Mouse (Mus musculus): ENCODE results near the gene Lyl1. TPM values are rescaled to one million over a fixed set of nuclear protein-coding genes. Genes with fewer than 3 reads are reported as not detected.
"Not testable (repeated sequence)": the region's sequence is repeated elsewhere in the genome, so short reads cannot be mapped to it uniquely, and the experiment has no call there.

The Lyl1 gene
- total RNA-seq, 1 experiment from 2014 or later = 59.7 TPM

- no peak for ATAC-seq (ENCODE audit: extremely low read depth, insufficient number of reproducible peaks, low FRiP score, poor library complexity, severe bottlenecking)
These were observed 35.8 kb upstream of the Lyl1 start for GRCm38 (mm10) chr8:84665385-84665893.

DNA sequence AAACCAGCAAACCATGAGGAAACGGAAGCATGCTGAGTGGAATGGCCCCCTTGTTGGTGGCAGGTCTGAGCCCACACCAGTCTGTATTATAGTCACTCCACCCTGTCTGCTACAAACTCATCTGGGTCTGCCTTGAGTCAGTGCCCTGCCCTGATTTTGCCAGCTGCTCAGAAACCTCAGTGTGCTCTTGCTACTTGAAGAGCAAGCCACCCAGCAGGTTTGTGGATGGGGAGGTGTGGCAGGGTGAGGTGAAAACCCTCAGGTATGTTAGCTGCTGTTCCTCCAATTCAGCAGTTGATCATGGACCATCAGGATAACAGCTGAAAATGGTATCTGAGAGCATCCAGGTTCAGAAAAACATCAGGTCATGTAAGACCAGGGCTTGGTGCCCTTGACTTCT, 33.2 kb upstream of the Lyl1 start:
- no peak for ATAC-seq (ENCODE audit: extremely low read depth, insufficient number of reproducible peaks, low FRiP score, poor library complexity, severe bottlenecking)

DNA sequence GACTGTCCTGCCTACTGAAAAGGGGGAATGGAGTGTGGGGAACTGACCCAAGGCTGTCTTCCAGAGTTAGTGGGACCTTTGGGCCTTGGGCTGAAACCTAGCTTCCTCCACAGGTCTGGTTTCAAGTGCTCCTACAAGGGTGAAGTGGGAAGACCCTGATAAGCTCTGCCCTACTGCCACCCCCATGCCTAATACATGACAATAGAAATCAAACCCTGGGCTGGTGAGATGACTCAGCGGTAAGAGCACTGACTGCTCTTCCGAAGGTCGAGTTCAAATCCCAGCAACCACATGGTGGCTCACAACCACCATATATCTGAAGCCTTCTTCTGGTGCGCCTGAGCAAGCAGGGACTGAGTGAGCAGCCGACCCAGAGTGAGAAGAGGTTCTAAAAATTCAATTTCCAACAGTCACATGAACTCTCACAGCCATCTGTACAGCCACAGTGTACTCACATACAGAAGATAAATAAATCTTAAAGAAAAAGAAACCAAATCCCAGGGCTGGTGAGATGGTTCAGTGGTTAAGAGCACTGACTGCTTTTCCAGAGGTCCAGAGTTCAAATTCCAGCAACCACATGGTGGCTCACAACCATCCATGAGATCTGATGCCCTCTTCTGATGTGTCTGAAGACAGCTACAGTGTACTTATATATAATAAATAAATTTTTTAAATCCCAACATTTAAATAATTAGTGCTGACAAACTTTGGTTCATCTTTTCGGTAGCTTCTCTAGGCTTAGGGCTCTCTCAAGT, 32.3 kb upstream of the Lyl1 start:
- no peak for ATAC-seq (ENCODE audit: extremely low read depth, insufficient number of reproducible peaks, low FRiP score, poor library complexity, severe bottlenecking)

DNA sequence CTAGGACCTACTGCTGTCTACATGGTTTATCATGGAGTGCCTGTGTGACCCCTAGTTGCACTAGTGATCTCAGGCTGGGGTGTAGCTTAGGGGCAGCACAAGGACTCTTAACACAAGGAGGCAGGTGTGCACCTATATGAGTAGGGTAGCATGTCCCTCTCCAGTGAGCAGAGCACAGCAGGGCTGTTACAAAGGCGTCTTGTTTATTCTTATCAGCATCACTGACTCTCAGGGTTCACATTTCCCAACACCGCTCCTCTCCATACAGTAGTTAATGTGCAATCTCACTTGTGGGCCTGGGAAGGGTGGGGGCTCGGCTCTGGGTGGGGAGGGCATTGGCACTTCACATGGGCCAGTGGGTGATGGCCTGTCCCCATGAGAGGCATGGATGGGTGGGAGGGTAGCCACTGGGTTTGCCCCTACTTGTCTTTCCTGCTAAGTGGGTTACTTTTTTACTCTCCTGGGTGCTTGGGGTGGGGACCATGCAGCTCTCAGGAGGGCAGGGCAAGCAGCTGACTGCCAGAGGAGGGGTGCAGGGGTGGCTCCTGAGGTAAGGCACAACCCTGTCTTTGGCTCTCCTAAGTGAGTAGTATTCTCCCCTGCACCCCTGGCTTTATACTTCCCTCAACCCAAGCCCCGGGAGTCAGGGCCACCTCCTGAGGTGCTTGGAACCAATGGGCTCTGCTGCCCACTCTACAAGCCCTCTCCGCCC, 30.8 kb upstream of the Lyl1 start:
- not testable (repeated sequence) for ATAC-seq (ENCODE audit: extremely low read depth, insufficient number of reproducible peaks, low FRiP score, poor library complexity, severe bottlenecking)

DNA sequence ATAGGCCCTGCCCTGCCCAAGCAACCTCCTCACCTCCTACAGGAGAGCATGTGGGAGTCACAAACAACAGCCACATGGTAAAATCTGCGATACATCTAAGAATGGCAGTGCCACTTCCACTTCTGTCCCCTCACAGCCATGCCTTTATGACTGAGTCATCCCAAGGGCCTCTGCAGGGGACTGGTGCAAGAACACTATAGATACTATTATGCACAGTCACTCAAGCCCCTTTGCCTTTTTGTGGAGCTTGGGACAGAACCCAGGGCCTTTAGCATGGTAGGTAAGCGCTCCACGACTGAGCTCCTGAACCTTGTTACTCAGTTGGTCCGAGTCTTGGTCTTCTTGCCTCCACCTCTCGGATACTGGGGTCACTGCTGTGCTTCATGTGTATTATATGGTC, 24.0 kb upstream of the Lyl1 start:
- ATAC-seq (ENCODE audit: extremely low read depth, insufficient number of reproducible peaks, low FRiP score, poor library complexity, severe bottlenecking) = no peak

- no peak for ATAC-seq (ENCODE audit: extremely low read depth, insufficient number of reproducible peaks, low FRiP score, poor library complexity, severe bottlenecking)
These were observed 19.8 kb upstream of the Lyl1 start for GRCm38 (mm10) chr8:84681476-84681875.

- no peak for ATAC-seq (ENCODE audit: extremely low read depth, insufficient number of reproducible peaks, low FRiP score, poor library complexity, severe bottlenecking)
These were observed 19.0 kb upstream of the Lyl1 start for GRCm38 (mm10) chr8:84682257-84682656.

- ATAC-seq (ENCODE audit: extremely low read depth, insufficient number of reproducible peaks, low FRiP score, poor library complexity, severe bottlenecking) = no peak
These were observed 16.7 kb upstream of the Lyl1 start for GRCm38 (mm10) chr8:84684537-84684936.

- ATAC-seq (ENCODE audit: extremely low read depth, insufficient number of reproducible peaks, low FRiP score, poor library complexity, severe bottlenecking) = no peak
These were observed 14.9 kb upstream of the Lyl1 start, which contains the start of gene Trmt1 for GRCm38 (mm10) chr8:84686191-84687002. Gene Trmt1, plus strand, starts transcription at chr8:84686307.

DNA sequence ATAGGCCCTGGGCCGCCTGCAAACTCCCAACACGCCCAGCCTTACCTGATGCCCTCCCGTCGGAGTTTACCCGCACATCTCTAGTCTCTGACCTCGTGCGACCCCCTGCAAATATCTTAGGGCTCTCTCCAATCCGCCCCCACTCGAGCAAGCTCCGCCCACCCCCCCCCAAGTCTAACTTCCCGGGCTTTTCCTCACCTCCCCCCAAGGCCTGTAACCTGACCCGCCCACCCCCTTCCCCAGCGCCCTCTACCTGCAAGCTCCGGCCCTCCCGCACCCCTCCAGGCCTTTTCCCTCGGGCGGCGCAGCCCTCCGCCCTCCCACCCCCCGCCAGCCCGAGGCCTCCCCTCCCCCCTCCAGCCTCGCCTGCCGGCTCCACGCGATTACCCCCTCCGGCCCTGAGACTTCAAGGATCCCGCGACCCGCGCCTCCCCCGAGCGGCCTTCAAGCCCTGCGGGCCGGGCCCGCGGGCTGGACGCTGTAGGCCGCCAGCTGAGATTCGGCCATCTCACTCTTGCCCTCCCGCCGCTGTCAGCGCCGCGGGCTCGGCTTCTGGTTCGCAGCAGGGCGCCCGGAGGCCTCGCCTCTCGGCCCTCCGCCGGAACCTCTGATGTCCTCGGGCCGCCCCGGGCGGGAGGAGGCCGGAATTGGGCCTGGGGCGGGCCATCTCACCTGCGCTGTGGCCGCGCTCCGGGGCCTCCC, 14.1 kb upstream of the Lyl1 start:
- no peak for ATAC-seq (ENCODE audit: extremely low read depth, insufficient number of reproducible peaks, low FRiP score, poor library complexity, severe bottlenecking)

GRCm38 (mm10) chr8:84687705-84688100, 13.6 kb upstream of the Lyl1 start, which contains the start of gene Nacc1:
Gene Nacc1, minus strand, starts transcription at chr8:84687862.
- ATAC-seq (ENCODE audit: extremely low read depth, insufficient number of reproducible peaks, low FRiP score, poor library complexity, severe bottlenecking) = peak; percentile 74

DNA sequence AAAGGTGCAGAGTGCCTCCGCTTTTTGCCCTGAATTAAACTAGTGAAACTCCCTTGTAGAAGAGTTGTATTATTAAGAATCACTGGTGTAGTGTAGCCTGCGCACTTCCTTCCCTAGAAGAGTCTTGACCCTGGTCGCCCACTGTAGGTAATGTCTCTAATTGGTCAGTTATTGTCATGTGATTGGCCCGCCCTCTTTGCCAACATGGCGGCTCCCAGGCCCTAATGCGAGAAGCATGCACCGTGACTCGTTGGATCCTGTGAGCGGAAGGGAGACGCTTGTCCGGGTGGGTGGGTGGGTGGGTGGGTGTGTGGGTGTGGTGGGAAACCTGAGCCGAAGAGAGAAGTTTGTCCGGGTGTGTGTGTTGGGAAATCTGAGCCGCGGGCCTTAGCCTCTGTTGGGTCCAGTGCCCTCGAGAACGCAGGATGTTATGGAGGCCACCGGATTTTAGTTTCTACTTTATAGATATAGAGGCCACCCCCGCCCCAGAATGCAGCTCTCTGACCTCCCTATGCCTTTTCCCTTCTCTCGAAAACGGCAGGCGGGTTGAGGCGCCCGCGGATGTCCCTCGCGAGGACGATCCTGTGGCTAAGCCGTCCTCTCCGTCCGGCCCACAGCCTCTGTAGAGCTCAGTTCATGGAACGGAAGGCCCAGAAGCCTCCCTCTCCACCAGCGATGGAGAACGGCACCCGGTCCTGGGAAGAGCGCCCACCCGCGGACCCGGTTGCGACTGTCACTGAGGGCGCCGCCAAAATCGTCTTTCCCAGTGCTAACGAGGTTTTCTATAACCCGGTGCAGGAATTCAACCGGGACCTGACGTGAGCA, 12.0 kb upstream of the Lyl1 start:
- peak; percentile 85 for ATAC-seq (ENCODE audit: extremely low read depth, insufficient number of reproducible peaks, low FRiP score, poor library complexity, severe bottlenecking)

GRCm38 (mm10) chr8:84693332-84693731, 7.9 kb upstream of the Lyl1 start:
- ATAC-seq (ENCODE audit: extremely low read depth, insufficient number of reproducible peaks, low FRiP score, poor library complexity, severe bottlenecking) = no peak

GRCm38 (mm10) chr8:84695140-84695539, 6.1 kb upstream of the Lyl1 start:
- ATAC-seq (ENCODE audit: extremely low read depth, insufficient number of reproducible peaks, low FRiP score, poor library complexity, severe bottlenecking) = no peak

DNA sequence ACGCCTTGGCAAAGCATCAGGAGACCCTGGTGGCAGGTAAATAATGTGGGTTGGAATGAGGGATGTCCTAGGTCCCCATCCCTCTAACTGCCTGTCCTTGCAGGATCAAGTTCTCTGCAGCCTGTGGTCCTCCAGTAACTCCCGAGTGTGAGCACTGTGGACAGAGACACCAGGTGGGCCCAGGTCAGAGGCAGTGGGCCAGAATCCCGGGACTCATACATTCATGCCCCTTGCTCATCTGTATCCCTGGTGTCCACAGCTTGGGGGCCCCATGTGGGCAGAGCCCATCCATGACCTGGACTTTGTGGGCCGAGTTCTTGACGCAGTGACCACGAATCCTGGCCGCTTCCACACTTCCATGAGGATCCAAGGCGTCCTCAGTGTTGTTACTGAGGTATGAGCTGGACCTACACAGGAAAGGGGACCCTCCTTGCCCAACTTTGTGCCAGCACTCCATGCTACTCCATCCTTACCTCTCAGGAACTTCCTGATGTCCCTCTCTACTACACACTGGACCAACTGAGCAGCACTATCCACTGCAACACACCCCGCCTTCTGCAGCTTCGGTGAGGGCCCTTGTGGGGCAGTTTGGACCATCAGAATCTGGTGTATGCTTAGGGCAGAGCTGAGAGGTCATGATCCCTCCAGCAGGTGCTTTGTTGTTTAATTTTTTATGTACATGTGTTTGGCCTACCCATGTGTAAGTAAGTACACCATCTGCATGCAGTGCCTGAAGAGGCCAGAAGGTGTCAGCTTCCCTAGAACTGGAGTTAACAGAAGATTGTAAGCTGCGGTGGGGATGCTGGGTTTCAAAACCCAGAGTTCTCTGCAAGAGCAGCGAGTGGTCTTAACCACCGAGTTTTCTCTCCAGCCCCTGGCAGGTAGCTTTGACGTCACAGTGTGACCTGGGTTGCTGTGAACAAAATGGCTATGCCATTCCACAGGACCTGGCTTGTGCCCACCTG, 3.8 kb upstream of the Lyl1 start:
- peak; percentile 34 for ATAC-seq (ENCODE audit: extremely low read depth, insufficient number of reproducible peaks, low FRiP score, poor library complexity, severe bottlenecking)

DNA sequence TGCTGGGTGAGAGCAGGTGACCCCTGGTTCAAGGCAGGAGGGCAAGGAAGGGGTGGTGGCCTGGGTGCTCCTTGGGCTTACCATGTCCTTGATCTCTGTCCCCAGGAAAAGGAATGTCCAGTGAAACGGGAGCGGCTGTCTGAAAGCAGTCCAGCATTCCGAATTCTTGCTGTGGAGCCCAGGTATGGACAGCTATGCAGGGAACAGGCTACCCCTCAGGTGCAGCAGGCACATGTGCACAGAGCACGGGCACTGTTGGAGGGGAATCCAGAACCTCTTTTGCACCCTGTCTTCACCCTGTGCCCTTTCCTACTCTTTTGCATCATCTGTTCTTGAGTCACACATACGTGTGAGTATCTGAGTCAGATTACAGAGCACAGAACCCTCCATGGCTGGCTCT, 3.0 kb upstream of the Lyl1 start:
- no peak for ATAC-seq (ENCODE audit: extremely low read depth, insufficient number of reproducible peaks, low FRiP score, poor library complexity, severe bottlenecking)

- no peak for ATAC-seq (ENCODE audit: extremely low read depth, insufficient number of reproducible peaks, low FRiP score, poor library complexity, severe bottlenecking)
These were observed 2.3 kb upstream of the Lyl1 start for GRCm38 (mm10) chr8:84698929-84699401.

Data from neutrophil, adult 5-6 weeks (primary cell).